Mouse (Mus musculus) c-Kit-positive CD71-negative TER-119-negative erythroid progenitor cells, embryonic 14.5 days (primary cell): ENCODE measurements at regions not wholly inside any gene's neighbourhood (a gene's known extent, or its start where the extent isn't known, plus 50 kb on each side); places are given as distances from the start of the nearest gene placed in this dataset.

ENCODE experiments used
- DNase-seq: peaks from one replicate; pipeline ENCODE4 v3.0.0-alpha.2; 2013; ENCODE audit warnings: low read depth

GRCm38 (mm10) chr14:46223008-46223407 is 156.2 kb upstream of the Gm15217 start:
- no peak for DNase-seq

DNA sequence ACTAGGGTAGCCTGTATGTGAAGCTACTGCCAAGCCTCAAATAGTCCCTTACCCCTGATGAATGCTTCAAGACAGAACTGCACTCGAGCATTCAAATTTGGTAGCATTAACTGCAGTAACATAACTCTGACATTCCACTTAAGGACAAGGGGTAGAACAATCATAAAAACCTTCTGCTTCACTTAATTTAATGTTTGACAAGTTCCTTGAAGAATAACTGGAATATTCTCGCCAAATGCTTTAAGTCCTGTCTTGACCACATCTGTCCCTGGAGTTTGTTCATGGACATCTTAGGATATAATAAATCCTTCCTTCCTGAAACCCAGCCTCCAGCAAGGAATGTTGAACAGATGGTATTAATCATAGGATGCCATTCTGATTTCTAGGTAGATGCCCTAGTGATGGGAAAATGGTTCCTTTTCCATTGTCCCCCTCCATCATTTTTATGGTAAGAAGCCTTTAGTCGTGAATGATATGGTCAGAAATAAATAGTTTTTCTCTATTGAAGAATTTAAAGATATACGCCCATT is 154.7 kb upstream of the Gm15217 start:
- DNase-seq = no peak

- DNase-seq = no peak
Observed at GRCm38 (mm10) chr14:46225851-46226608, 153.2 kb upstream of the Gm15217 start.

- no peak for DNase-seq
Observed at GRCm38 (mm10) chr14:46234040-46234439, 145.2 kb upstream of the Gm15217 start.

GRCm38 (mm10) chr14:46234835-46235234 is 144.4 kb upstream of the Gm15217 start:
- no peak for DNase-seq

DNA sequence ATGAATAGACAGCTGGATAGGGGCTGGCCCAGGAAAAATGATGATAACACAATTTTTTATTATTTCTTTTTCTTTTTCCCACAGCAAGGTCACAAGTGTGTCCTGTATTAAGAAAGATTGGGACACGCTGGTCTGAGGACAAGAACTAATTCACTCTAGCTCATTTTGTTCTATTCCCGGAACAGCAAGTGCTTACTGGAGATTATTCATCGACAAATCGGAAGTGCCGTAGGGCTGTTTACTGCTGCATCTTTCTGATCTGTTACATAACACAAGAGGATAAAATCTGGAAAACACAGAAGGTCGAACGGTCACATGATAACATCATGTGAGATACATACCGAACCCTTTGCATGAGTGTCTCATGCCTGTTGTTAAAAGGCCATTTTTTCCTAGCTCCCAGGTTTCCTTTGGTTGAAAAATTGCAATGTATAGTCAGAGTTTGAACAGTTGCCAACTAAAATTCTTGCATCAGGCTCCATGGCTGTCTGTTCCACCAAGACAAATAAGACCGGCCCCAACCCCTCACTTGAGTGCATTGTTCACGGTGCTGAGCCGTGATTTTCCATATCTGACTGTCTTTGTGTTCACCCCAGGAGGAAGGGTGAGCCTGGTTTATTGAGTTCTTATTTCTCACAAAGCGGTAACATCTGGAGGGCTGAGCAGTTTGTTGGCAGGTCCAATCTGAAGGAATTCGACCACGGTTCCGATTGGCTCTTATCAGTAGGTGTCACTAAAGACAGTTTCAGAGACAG is 139.0 kb upstream of the Gm15217 start:
- no peak for DNase-seq

DNA sequence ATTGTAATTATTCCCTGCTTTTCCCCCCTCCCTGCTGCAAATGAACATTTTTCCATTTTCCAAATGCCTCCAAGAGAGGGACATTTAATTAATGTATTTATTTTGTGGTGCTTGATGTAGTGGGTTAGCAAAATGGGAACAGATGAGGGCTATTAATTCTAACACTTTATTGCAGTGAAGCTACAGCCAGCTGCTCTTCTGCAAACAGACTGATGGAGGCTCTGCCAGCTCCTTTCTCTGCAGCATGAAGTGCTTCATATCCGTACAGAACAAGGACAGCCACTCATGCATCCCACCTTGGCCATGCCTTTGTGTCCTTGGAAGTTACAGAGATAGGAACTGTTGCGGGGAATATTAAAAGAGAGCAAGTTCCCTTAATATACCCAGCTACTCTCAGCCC is 138.3 kb upstream of the Gm15217 start:
- DNase-seq = no peak

DNA sequence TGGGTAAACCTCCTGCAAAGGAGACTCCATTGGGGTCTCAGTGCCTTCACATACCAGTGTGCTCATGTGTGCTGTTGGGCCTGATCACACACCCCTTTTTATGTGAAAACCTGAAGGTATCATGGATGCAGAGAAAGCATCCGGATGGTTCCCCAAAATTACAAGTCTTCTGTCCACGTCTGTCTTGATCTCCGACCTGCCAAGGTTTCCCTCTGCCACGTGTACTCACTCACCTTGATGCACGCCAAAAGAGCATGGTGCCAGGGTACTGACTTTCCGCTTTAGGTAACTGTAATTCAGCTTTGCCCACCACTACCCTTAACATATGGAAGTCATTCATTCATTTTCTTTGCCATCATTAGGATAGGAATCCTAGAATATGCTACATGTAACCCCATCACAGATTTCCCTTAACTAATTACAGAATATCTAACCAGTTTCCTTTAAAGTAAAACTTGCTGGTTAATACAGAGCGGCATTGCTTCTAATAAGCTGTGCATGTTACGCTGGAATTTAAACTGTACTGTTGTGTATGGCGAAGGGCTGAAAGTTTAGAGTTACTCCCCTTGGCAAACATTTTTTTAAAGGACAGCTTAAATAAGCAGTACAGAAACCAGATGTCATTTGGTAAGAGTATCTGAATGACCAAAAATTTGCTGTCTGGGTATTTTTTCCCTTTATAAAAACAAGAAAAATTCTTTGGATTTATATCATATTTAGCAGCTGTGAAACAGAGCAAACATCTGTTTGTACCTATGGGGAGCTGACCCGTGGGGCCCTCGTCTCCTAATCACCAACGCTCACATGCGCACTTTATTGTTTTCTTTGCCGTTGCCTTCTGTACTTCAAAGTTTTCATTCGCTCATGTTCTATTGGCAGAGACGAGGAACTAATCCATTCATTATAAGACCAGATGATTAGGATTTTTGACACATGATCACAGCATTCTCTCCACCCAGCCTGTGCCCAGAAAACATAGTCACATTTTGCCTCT is 131.4 kb upstream of the Gm15217 start:
- no peak for DNase-seq

DNA sequence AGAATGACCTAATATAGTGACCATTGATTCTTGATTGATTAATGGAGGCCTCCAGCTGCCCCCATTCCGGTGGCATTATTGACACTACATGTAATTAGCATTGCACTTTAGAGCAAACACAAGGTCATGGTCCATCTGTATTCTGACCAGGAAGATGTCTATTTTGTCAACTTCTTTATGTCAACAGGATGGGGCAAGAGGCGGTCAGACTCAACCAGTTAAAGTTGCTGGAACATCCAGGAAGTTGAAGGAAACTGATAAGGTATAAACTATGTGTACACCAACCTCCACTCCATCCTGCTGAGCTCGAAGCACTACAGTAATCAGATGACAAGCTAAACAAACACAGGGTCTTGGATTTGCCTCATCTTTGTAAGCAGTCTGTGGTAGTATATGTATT is 130.1 kb upstream of the Gm15217 start:
- no peak for DNase-seq

GRCm38 (mm10) chr14:46255261-46255660 is 124.0 kb upstream of the Gm15217 start:
- no peak for DNase-seq

DNA sequence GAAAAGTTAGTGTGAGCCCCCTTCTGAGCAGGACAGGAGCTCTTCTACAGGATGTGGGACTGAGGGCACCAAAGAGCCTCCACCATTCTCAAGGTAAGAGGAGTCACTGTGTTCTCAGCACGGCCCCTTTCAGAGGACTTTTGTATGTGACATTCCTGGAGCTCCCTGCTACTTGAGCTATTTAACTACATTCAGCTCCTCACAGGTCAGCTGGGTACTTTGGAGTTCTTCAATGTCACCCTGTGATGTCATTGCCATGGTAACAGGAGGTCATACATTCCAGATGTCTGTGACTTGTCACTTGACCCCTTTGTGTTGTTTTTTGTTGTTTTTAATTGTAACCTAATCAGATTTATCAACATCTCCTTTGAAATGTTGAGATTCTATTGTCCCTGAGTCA is 122.9 kb upstream of the Gm15217 start:
- no peak for DNase-seq

DNA sequence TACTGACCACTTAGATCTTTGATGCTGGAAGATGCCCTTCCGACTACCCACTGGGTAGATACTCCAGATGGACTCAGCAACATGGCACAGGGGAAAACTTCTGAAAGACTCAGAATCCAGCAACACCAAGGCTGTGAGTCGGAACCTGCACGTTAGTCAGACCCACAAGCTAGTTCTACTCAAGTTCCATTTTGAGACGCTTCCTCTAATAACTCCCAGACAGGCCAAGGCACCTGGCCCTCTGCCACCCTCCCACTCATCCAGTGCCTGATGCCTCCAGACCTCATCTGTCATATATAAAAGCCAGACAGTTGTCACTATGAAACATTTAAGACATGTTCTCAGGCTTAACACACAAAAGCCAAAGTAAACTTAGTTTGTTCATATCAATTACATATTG is 121.9 kb upstream of the Gm15217 start:
- no peak for DNase-seq

- no peak for DNase-seq
Observed at GRCm38 (mm10) chr14:46258551-46258950, 120.7 kb upstream of the Gm15217 start.

DNA sequence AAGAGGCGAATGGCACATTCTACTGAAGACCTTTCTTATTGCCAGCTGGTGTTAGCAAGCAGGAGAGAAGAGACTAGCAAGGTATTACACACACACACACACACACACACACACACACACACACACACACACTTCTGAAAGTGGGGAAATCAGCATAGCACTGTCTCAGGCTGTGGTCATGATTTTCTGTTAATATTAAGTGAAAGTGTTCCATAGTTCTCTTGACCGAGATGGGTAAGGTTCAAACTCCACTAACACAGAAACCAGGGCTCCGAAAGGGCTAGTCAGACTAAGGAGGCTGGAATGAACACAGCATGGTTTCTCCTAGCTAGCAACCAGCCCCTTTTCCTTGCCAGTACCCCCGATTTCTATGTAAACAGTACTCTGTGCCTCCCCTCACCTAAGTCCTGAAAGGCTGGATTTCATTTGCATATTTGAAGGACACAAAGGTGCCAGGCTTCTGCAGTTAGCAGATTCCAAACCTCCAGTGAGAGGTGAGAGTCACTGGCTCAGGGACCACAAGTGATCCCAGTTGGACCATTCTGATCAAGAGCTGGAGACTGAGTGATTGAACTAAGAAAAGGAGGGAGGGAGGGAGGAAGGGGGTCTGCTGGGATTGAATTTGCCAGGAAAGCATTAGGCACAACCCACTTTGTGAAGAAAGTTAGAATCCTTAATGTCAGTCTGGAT is 118.8 kb upstream of the Gm15217 start:
- no peak for DNase-seq

GRCm38 (mm10) chr14:46275455-46275854 is 103.8 kb upstream of the Gm15217 start:
- no peak for DNase-seq

DNA sequence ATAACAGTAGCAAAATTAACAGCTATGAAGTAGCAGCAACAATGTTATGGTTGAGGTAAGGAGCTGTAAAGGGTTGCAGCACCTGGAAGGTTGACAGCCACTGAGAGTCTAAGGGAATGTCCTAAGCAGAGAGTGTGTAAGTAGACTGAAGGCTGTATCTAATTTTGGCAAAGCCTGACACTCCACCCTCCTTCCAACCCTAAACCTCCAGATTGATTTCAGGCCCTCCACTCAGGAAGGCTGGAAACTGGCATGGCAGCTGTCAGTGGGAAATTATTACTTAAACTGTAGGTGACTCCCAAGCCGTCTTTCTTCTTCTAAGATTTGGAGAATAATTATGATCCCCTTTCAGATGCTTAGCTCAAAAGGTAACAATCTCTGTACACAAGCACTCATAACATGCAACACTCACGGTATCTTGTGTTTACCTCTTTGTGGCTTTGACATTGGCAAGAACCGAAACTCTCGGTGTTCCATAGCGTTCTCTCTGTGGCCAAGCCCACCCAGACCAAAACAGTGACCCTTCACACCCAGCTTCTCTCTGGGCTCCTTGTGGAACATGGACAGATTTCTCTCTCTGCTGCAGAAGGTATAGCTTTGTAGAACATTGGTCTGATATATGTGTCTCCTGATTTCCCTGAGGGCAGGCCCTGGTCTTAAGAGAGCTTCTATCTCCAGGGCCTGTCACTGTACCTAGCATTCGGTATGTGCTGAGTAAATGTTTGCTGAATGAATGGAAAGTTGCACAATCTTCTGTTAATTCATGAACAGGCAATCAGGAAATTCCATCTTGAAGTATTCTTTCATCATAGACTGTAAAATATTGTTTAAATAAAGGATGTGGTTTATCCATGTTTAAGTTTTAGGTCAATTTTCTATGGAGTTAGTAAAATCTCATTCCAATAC is 102.0 kb upstream of the Gm15217 start:
- DNase-seq = no peak

DNA sequence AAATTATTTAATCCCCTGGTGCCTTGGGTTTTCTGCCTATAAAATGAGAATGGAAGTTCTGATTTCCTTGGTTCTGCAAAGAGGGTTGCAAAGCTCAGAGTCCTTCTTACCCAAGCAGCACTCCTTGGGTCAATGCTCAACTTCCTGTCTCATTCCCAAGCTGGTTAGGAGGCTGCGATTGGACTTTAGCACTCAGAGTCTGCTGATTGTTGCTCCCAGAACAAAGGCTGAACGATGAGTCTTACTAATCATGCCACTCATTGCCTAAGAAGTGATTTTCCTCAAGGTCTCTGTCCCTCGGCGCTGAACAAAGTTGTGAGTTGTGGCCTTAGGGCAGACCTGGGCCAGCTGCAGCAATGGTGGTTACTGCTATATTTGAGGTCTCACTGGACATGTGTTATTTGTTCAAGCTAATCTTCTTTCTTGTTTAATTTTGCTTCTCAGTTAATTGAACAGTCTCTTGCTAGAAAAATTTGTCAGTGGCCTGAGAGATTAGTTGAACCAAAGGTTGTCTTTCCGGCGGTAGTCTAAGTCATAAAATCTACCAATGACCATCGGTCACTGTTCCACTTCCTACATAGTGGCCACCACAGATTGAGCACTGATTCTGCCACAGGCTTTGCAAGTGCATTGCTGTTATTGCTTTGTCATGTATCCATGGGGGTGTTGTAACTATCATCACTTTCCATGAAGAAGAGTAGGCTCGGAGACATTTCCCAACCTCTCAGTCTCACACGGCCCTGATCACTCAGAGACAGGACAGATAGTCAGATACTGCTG is 101.2 kb upstream of the Gm15217 start:
- no peak for DNase-seq

GRCm38 (mm10) chr14:46292398-46292797 is 86.8 kb upstream of the Gm15217 start:
- DNase-seq = no peak

DNA sequence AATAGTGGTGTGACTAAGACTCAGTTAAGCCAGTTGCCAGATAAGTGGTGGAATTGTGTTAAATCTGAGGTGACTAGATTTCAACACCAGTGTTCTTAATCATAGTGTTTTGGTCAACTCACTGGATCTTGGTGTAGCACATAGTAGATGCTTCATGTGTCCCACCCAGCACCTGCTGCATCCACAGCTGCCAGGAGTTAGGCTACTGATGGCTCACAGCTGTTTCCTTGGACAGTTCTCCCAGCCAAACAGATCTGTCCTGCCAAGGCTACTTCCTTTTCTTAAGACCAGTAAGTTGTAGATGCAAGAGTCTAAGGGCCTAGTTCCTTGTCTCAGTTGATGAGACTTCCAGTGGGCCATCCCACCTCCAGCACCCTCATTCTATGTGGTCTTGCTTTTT is 82.9 kb upstream of the Gm15217 start:
- DNase-seq = no peak

GRCm38 (mm10) chr14:46300546-46300945 is 78.7 kb upstream of the Gm15217 start:
- DNase-seq = no peak
